Mouse (Mus musculus) E14TG2a.4 (cell line): Measurements from ENCODE around the gene Trpm3.

Experiments used
- H3K27me3 ChIP-seq: 2 replicates; pipeline ENCODE4 v1.6.1; 2014; ENCODE audit warnings: low read length, control low read depth; ENCODE audit not compliant: insufficient read depth
- H3K36me3 ChIP-seq: 2 replicates; pipeline ENCODE4 v1.6.1; 2014; ENCODE audit warnings: low read length, control low read depth; ENCODE audit not compliant: insufficient read depth
- H3K4me1 ChIP-seq: replicated peaks from 2 replicates; pipeline ENCODE4 v1.6.1; 2014; ENCODE audit warnings: low read depth, low read length, control low read depth
- H3K4me3 ChIP-seq: replicated peaks from 2 replicates; pipeline ENCODE4 v1.5.1; 2014; ENCODE audit warnings: mild to moderate bottlenecking, low read length
- H3K9me3 ChIP-seq: 2 replicates; pipeline ENCODE4 v1.6.1; 2014; ENCODE audit warnings: low read length, control low read depth
- CTCF ChIP-seq: conservative IDR thresholded peaks from 2 replicates; pipeline ENCODE4 v1.5.1; 2014; ENCODE audit warnings: low read length
- NANOG ChIP-seq: IDR thresholded peaks from 2 replicates; pipeline ENCODE4 v1.6.1; 2014; ENCODE audit warnings: borderline replicate concordance, low read length, mixed read lengths
- POU5F1 ChIP-seq: IDR thresholded peaks from 2 replicates; pipeline ENCODE4 v1.6.1; 2014; ENCODE audit warnings: low read length, borderline replicate concordance

Gene Trpm3

GRCm38 (mm10) chr19:22178549-22178948, 39.7 kb downstream of the Trpm3 start:
- no peak overlapping the region for H3K4me3 ChIP-seq
- no peaks in the 10 kb centered on the region for H3K36me3 ChIP-seq
- H3K9me3 ChIP-seq: no peaks in the 10 kb centered on the region
- TF ChIP-seq NANOG: no peak
- no peak for TF ChIP-seq POU5F1
- TF ChIP-seq CTCF: no peak
- no peaks in the 10 kb centered on the region for H3K27me3 ChIP-seq
- H3K4me1 ChIP-seq: no peaks in the 10 kb centered on the region

- Histone ChIP-seq H3K27me3 (no peaks in the 10 kb centered on the region), H3K4me3 (no peak overlapping the region), H3K36me3 (no peaks in the 10 kb centered on the region), H3K4me1 (no peaks in the 10 kb centered on the region), H3K9me3 (no peaks in the 10 kb centered on the region)
- no peak for TF ChIP-seq CTCF
- TF ChIP-seq NANOG: no peak
- TF ChIP-seq POU5F1: no peak
Measured at GRCm38 (mm10) chr19:22179017-22179416, 40.2 kb downstream of the Trpm3 start.

- no peaks in the 10 kb centered on the region for H3K4me1 ChIP-seq
- H3K9me3 ChIP-seq: no peaks in the 10 kb centered on the region
- H3K4me3 ChIP-seq: no peak overlapping the region
- H3K36me3 ChIP-seq: no peaks in the 10 kb centered on the region
- H3K27me3 ChIP-seq: no peaks in the 10 kb centered on the region
- TF ChIP-seq CTCF: no peak
Measured at GRCm38 (mm10) chr19:22180136-22180535, 41.3 kb downstream of the Trpm3 start.

- H3K9me3 ChIP-seq: no peaks in the 10 kb centered on the region
- no peaks in the 10 kb centered on the region for H3K27me3 ChIP-seq
- H3K4me1 ChIP-seq: no peaks in the 10 kb centered on the region
- no peak overlapping the region for H3K4me3 ChIP-seq
- no peaks in the 10 kb centered on the region for H3K36me3 ChIP-seq
- TF ChIP-seq CTCF (no peak), POU5F1 (no peak), NANOG (no peak)
Measured at GRCm38 (mm10) chr19:22189716-22190115, 50.9 kb downstream of the Trpm3 start.

GRCm38 (mm10) chr19:22222520-22222919, 83.7 kb downstream of the Trpm3 start:
- H3K4me1 ChIP-seq: no peaks in the 10 kb centered on the region
- no peaks in the 10 kb centered on the region for H3K36me3 ChIP-seq
- no peaks in the 10 kb centered on the region for H3K27me3 ChIP-seq
- no peak overlapping the region for H3K4me3 ChIP-seq
- TF ChIP-seq NANOG: no peak
- H3K9me3 ChIP-seq: no peaks in the 10 kb centered on the region

GRCm38 (mm10) chr19:22234187-22234586, 95.3 kb downstream of the Trpm3 start:
- H3K27me3 ChIP-seq: no peaks in the 10 kb centered on the region
- TF ChIP-seq CTCF: no peak
- TF ChIP-seq POU5F1: peak; percentile 7; the same call in 1 of the 2 replicates
- peak; percentile 61; the same call in 1 of the 2 replicates for TF ChIP-seq NANOG
- H3K9me3 ChIP-seq: no peaks in the 10 kb centered on the region; the same call in 1 of the 2 replicates
- H3K36me3 ChIP-seq: no peaks in the 10 kb centered on the region
- peaks cover 10% of the 10 kb centered on the region for H3K4me1 ChIP-seq
- H3K4me3 ChIP-seq: no peak overlapping the region

- Histone ChIP-seq H3K4me3 (no peak overlapping the region), H3K4me1 (peaks cover 25% of the 10 kb centered on the region), H3K36me3 (no peaks in the 10 kb centered on the region), H3K27me3 (no peaks in the 10 kb centered on the region), H3K9me3 (no peaks in the 10 kb centered on the region; the same call in 1 of the 2 replicates)
- no peak for TF ChIP-seq POU5F1
- no peak for TF ChIP-seq NANOG
- no peak for TF ChIP-seq CTCF
Measured at GRCm38 (mm10) chr19:22249076-22249475, 110.2 kb downstream of the Trpm3 start.

- no peak for TF ChIP-seq NANOG
- no peak for TF ChIP-seq CTCF
- no peak for TF ChIP-seq POU5F1
- Histone ChIP-seq H3K9me3 (no peaks in the 10 kb centered on the region), H3K27me3 (no peaks in the 10 kb centered on the region), H3K36me3 (no peaks in the 10 kb centered on the region), H3K4me1 (no peaks in the 10 kb centered on the region), H3K4me3 (no peak overlapping the region)
Measured at GRCm38 (mm10) chr19:22272916-22273315, 134.1 kb downstream of the Trpm3 start.

GRCm38 (mm10) chr19:22284651-22285050, 145.8 kb downstream of the Trpm3 start:
- no peak for TF ChIP-seq NANOG
- TF ChIP-seq POU5F1: no peak
- no peak for TF ChIP-seq CTCF
- Histone ChIP-seq H3K9me3 (no peaks in the 10 kb centered on the region), H3K4me1 (peaks cover 14% of the 10 kb centered on the region), H3K4me3 (no peak overlapping the region), H3K36me3 (no peaks in the 10 kb centered on the region), H3K27me3 (no peaks in the 10 kb centered on the region)
